Mouse (Mus musculus) ovary, postnatal 10 days (tissue): Measurements from ENCODE around the gene Gm11444.

Experiments
- DNase-seq: peaks from one replicate; pipeline ENCODE4 v3.0.0; 2022; ENCODE audit warnings: low spot score

The Gm11444 gene

DNA sequence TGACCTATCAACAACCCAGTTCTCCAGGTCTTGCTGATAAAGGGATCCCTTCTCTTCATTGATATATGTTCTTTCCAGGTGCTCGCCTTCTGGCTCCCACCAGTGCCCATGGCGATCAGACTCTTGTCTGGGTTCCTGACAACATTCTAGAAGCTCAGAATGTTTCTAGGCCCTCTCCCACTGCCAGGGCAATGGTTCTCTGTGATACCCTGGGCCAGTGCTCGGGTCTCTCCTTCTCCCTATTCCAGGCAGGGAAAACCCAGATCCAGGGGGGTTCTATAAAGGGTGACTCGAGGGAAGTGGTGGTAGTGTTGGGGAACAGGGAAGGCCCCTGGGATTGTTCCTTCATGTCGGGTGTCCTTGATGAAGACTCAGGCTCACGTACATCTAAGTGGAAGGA is at the start of gene Gm11444:
Gene Gm11444 (minus strand): TSS at position 101 of the 400 bp plus-strand sequence.
- DNase-seq = no peak

DNA sequence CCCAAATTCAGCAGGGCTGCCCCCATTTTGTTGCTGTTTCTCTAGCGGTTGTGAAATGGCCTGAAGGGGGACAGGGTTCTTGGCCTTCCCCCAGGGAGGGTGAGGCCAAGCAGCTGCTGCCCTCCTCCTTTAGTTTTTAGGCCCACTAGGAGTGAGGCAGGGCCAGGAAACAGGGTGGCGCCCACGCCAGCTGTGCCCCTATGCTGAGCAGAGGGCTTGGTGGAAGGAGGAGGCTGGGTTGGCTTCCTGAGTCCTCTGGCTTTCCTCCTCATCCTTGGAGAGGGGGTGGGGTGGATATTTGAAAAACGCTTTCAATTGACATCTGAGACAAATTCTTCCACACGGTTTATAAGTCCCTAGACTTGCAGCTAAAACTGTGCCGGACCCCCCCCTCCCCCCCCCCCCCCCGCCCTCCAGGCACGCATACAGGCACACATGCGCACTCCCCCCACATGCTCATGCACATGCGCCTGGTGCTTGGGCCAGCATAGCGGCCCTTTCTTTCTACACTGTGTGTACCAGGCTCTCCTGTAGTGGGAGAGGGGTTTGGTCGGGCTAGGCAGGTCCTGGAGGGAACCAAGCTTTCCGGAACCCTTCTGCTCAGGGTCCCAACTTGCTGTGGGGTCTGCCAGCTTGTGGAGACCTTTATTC is 46.3 kb upstream of the Gm11444 start:
- DNase-seq = no peak

DNA sequence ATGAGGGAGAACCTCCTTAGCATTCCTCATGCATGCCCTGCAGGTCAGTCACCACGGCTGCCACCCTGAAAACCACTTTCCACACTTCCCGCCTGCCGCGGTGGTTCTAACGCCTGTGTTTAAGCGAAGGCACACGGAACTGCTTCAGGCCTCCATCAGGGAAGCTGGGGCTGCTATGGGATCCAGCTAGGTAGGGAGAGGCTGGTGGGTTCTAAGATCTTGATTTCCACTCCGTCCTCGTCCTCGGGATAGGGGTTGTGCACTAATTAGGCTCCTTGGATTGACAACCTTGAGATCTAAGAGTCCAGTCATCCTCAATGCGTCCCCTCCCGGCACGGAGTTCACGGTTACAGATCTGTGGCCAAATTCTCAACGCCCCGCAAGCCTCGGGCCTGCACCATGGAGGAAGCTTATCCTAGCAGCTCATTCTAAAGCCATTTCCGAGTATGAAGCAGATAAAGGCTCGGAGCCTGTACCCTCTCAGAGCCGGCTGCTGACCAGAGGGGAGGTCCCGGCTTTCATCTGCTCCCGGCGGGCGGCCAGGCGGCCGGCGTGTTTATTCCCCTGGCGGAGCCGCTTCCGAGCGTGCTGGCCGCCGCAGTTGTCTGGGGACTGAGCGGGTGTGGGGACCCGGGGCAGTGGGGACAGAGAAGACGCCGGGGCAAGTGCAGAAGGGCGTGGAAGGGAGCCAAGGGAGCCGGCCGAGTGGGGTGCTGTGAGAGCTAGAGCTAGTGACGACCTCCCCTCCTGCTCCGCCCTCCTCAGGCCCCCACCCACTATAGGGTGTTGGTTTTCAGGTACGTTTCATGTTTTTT is 44.8 kb upstream of the Gm11444 start:
- DNase-seq = no peak

DNA sequence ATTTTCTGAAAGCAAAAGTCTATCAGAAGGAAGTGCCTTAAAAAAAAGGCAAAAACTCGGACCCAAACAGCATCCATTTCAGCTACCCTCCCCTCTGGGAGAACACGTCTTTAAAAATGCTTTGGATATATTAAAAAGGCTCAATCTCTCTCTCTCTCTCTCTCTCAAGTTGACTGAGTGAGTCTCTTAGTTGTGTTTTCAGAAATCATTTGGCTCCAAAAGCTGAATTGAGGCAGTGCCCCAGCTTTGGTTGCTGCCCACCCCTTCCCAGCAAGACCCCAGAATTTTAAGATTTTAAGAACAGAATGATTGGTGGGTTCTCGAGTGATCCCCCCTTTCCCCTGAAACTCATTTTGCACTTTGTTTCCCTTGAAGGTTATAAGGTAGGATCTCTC is 44.0 kb upstream of the Gm11444 start:
- no peak for DNase-seq

DNA sequence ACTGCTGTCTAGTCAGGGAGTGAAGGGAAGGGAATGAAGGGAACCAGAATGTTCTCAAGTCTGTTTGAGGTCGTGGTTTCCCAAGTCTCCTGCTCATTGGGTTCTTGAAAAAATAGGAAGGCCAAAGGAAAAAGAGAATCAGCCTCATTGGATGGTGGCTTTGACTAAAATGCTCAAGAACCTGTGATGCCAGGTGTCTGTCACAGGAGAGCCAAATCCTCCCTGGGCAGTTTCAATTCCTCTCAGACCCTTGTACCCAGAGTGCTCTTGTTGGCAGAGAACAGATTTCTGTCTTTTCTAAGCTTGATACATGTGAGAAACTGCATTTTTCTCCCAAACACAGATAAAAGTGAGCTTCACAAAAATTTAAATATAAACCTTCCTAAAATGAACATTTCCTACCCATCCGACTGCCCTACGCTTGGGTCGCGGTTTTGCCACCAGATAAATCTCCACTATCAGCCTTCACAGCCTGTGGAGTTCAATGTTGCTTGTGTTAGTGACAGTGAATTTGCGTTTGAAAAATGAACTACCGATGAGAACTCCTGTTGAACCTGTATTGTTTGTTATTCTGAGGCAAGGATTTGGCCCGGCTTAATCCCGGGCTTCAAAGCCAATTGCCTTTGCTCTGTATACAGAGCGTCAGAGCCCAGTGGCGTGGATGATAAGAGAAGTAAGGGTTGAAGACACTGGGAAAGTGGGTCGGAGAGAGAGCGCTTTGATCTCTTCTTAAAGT is 43.4 kb upstream of the Gm11444 start:
- DNase-seq = no peak

DNA sequence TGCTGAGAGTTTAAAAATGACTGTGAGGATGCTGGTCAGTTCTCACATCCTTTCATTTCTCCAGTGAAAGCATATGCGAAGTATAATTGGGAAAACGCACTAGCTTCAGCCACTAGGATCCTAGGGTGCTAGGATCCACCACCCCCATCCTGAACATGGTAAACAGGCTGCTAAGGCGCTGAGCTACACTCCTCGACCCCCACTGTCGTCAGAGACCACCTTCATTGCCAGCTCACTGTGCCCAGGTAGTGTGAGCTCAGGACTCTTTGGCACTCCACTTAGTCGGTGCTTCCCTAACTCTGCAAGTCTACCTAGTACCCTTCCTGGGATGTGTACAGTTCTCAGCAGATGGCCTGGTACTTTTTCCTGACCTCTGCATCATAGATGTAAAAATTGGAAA is 42.6 kb upstream of the Gm11444 start:
- DNase-seq = no peak

DNA sequence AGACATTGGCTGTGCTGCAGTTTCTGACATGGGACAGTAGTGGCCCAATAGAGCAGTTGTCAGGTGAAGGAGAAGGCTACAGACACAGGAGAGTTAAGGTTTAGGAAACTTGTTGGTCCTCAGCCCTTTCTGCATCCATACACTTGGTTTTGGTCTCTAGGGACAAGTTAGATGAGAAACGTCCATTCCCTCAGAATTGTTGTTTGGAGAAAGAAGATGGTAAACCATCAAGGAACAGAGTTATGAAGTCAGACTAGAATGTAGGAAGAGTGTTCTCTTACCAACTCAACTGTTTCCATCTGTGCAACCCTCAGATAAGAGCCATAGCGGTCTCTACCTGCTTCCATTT is 41.5 kb upstream of the Gm11444 start:
- no peak for DNase-seq

DNA sequence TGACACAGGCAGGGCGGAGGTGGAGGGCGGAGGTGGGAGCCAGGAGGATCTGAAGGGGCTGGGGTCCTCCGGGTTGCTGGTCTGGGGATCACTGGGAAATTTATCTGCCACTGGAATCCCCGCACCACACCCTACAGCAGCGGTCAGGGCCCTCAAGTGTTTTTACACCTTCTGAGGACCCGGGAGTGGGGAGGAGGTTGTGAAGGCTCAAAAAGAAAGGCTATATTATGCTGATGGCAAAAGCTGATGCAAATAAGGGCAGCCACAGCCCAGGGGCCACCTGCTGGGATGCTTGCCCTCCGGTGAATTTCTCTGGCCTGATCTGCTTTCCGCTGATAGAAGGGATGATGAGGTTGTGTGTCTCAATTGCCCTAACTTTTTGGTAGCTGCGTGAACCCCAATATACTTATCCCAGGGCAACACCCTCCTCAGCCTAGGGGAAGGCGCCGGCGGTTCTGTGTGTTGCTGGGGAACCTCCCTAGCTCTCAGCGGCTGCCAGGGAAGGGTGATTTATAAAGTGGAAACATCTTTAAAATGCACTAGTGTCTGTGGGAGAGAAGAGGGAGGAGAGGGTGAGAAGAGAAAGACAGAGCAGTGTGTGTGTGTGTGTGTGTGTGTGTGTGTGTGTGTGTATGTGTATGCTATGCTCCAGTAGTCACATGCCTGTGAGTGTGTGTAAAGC is 41.0 kb upstream of the Gm11444 start:
- no peak for DNase-seq

DNA sequence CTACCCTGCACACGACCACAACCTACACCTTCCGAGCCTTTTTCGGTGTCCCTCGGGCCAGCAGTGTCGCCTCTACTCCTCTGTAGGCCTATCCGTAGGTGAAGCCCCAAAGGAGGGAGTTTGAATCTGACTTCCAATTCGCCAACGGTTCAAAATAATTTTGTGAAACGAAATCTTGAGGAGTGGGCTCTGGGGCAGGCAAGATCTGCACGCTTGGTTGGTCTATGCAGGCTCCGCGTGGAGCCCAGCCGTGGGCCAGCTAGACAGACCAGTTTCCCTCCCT is 40.4 kb upstream of the Gm11444 start:
- no peak for DNase-seq

DNA sequence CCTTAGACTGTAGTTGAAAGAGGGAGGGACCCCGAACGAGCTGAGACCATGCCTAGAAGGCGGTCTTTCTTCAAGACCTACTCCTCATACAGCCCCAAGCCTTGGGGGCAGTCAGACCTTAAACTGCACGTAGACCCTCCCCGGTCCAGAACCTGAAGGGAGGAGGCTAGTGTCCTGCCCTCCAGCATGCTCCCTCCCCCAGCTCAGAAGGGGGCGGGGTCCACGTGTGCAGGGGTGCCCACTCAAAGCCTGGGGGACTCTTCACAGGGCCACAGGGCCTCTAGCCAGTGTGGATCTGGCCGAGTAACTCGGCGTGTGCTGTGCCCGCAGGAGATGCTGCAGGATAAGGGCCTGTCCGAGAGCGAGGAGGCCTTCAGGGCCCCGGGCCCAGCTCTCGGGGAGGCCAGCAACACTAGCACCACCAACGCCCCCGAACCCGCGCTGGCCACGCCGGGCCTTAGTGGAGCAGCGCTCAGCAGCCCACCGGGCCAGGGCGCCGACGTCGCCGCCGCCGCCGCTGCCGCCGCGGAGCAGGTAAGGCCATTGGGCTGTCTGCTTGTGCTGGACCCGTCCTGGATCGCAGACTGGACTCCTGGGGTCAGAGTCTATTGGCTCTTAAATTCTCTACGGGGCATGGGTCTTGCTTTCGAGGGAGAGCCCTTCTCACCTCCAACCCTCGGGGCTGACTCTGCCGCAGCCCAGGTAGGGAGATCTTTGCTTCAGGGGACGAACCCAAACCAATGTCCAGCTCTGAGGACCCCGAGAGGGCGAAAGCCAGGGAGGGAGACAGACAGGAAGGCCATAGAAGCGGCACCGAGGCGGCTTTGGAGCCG is 39.8 kb upstream of the Gm11444 start:
- no peak for DNase-seq

DNA sequence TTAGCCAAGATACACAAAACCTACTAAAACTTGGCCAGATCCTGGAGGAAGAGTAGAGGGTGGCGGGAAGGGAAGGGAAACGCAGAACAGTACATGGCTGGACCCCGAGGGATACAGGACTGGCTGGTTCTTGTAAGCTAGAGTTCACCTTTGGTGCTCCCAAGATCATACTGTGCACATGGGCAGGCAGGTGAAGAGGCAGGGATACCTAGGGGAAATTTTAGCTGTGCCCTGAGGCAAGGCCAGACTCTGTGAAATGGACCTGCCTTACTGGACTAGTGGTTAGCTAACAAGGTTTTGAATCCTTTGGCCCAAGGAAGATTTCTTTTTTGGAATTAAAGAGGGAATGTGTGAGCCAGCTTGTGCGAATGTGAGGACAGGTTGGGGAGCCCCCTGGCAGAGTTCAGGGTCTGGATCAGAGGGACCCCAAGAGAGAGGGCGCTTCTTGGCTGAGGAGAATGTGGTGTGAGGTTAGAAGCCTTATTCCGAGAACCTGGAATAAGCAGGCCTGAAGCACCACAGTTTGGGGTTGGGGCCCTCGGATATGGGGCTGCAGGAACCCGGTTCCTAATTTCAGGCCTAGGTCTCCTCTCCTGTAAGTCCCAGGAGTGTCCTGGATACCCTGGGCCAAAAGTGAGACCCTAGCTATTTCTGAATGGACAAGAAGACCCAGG is 39.1 kb upstream of the Gm11444 start:
- no peak for DNase-seq

DNA sequence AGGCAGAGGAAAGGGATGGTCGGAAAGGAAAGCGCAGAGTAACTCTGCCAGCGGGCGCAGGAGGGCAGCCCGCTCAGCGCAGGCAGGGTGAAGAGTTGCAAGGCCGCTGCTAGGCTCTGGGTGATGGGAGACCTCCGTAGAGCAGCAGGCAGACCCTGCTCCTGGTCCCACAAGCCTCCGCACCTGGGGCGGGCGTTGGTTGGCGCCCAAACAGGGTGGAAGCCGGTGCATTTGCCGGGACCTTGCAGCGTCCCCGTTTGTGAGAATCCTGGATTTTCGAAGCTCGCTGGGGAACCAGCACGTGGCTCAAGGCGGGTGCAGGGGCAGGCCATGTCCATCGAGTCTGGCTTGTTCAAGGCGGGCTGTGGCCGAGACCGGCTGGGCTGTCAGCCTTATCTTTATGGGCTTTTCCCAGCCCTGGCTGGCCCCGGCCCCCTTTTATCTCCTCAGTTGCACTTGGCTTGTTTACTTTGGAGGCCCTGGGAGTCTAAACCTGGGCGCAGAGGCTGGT is 38.4 kb upstream of the Gm11444 start:
- DNase-seq = no peak

DNA sequence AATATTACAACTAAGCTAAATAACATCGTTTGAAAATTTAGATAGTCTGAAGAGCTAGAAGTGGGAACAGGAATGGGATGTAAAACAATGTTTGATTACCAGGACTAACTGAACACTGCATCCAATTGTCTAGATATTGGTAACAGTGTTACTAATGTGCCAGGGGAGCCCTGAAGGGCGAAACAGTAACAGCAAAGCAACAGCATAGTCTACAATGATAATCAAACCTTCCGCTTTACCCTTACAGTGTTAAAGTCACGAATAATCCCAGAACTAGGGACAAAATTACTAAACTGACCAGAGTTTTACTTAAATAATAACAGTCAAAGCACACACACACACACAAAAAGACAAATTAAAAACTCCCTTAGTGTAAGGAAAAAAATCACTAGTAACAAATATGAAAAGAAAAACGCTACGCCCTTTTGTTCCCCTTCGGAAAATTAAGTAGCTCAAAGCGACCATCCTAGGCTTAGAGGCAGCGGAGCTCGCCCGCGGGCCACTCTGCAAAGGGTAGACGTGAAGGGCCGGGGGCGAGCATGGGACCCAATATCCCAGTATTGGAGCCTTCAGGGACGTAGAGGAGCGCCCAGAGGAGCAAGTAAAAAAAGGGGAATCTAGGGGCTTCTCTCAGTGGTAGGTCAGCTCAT is 37.8 kb upstream of the Gm11444 start:
- no peak for DNase-seq

DNA sequence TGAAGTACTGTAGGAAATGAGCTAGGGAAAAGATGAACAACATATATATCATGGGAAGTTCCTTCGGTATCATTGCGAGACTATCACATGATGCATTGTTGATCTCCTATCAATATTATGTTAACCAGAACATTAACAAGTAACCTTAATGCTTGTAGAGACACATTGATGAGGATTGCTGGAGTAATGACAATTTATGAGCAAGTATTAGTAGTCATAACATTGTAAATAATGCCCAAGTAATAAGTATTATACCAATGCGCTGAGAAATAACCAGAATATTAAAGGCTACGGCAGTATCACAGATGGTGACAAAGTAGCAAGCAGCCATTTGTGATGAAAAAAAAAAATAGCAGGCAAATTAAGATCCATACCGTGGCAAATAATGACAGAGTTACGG is 37.1 kb upstream of the Gm11444 start:
- DNase-seq = no peak

DNA sequence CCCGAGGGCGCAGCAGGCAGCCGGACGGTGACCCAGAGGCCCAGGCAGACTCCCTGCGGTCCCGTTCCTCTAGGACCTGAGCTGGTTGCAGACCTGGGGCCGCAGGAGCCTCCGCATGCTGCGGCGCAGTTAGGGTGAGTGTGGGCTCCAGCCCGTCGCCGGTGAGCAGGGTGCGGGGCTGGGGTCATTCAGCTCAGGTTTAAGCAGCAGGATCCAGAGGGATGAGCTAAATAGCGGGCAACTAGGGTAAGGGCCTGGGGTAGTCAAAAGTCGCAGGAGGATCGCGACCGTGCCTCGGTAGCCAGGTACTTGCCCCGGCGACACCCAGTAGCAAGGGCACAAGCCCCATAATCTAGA is 36.3 kb upstream of the Gm11444 start:
- no peak for DNase-seq

DNA sequence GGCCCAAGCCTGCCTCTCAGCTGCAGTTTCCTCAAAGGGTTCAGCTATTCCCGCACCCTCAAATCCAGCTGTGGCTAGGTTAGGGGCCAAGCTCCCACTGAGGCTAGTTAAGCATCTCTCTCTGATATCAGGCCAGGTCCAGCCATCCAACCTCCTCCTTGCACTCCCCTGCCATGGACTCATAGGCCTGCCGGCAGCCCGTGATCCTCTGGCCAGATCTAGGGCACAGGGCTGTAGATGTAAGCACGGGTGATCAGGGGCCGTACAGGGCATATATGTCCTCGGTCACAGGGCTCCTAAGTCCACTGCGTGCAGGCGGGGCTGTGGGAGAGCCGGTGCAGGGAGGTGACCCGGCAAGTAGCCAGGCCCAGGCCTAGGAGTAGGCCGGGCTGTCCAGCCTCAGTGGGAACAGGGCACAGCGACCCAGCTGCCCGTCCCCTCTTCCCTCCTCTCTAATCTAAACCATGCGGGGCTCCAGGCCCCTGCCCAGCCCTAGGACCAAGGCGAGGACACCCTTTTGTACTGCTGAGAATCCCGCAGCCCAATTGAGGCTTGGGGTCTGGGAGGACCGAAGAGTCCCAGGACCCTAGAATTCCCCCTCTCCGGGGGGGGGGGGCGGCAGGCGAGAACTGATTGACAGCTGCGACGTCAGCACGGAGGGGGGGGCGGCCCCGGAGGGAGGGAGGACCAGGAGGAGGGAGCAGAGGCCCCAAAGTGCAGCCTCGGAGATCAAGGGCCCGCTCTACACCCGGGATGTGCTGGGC is 35.7 kb upstream of the Gm11444 start, which contains the start of gene Tbx4:
Gene Tbx4 (plus strand): TSS at position 758 of the 764 bp plus-strand sequence.
- no peak for DNase-seq

DNA sequence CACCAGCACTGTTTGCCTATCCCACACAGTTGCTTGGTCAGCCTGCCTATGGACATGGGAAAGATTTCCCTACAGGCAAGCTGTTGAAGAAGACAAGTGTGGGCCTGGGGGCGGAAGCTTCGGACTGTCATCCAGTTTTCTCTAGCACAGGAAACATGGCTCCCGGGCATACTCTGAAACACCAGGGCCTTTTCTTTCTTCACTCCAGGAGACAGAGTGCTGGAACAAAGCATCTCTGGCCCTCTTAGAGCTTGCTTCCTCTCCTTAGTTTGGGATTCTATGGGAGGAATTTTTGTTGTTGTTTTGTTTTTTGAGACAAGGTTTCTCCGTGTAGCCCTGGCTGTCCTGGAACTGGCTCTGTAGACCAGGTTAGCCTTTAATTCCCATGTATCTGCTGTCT is 34.4 kb upstream of the Gm11444 start:
- DNase-seq = no peak

DNA sequence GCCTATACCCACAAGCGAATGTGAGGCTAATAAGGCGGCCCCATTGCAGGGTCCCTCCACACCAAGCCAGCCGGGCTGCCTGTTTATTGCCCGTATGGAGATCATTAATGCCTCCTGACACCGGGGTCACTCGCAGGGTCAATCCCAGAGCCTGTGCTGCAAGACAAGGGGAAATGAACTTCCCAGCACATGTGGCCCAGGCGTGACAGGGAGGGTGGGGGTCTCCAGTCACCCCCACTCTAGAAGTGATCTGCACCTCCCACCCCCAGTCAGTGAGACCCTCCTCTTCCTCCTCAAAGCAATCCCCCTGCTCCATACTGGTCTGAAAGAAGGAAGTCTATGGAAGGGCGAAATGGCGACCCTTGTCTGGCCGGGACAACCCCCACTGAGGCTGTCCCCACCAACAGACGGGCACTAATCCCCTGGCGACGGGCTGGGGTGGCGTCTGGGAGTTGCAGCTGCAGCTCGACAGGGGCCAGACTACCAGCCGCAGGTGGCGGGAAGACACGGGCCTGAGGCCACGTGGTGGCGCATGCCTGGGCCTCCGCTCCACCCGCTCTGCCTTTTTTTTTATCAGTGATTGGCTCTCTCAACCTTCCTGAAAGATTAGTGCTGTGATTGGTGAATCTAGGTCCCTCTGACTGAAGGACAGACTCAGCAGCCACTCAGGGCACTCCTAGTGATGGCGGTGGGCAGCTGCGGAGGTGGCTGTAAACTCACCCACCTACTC is 26.1 kb upstream of the Gm11444 start:
- no peak for DNase-seq

DNA sequence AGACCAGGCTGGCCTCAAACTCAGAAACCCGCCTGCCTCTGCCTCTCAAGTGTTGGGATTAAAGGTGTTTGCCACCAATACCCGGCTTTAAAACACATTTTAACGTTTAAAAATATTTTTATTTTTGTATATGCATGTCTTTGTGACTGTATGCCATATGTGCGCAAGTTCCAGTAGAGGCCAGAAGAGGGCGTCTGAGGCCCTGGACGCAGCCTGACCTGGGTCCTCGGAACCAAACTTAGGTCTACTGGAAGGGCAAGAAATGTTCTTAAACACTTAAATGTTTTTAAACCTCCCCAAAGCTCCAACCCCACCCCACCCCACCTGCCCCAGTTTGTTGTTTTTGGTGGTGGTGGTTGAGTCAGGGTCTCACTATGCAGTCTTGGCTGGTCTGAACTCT is 14.2 kb upstream of the Gm11444 start:
- no peak for DNase-seq
